Mouse (Mus musculus): ENCODE measurements at regions not wholly inside any gene's neighbourhood (a gene's known extent, or its start where the extent isn't known, plus 50 kb on each side); places are given as distances from the start of the nearest gene placed in this dataset.
"Not testable (repeated sequence)": the region's sequence is repeated elsewhere in the genome, so short reads cannot be mapped to it uniquely, and the experiment has no call there.

- DNase-seq (ENCODE audit: low spot score in 2 of 2): peak; percentile 0 to 36
These were observed 164.3 kb downstream of the Sdhaf3 start for GRCm38 (mm10) chr6:7120136-7120535.

DNA sequence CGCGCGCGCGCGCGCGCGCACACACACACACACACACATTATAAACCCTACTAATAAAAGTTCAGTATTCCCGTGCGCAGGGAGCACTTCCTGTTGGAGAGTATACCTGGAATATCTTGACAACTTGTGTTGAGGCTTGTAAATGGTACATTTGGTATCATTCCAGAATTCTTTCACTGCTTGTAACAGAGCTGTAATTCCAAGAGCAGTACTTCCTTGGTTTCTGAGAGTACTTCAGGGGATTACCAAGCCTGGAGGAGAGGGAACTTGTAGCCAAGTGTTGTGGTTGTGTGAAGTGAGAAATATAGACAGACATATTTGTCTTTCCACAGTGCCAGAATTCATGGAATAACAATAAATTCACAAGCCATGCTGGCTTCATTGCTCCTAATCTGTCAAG is 177.2 kb downstream of the Sdhaf3 start:
- DNase-seq (ENCODE audit: low spot score in 2 of 2): no peak

GRCm38 (mm10) chr6:7134062-7134461 is 178.3 kb downstream of the Sdhaf3 start:
- DNase-seq (ENCODE audit: low spot score in 2 of 2): no peak

DNA sequence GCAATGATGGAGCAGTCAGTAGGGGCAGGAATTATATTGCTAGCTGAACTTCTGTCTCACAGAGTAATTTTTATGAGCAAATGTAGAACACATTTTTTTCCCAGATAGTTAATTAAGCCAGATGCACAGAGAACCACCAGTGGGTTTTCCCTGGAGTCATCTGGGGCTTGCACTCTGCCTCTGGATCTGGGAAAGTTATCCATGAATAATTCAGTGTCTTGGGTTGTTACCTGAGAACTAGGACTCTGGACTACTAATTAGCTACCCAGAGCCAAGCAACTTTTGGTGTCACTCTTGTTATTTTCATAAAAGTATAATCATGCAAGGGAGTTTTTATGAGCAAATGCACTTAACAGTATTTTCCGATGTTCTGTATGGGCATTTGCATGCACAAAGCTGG is 179.1 kb downstream of the Sdhaf3 start:
- DNase-seq (ENCODE audit: low spot score in 2 of 2): no peak

- DNase-seq (ENCODE audit: low spot score in 2 of 2): no peak
These were observed 225.9 kb downstream of the Sdhaf3 start for GRCm38 (mm10) chr6:7181711-7182110.

GRCm38 (mm10) chr6:7199046-7199599 is 243.3 kb downstream of the Sdhaf3 start:
- no peak for DNase-seq (ENCODE audit: low spot score in 2 of 2)

GRCm38 (mm10) chr6:7215880-7216279 is 260.1 kb downstream of the Sdhaf3 start:
- peak in 1 of 2 experiments; percentile 1 for DNase-seq (ENCODE audit: low spot score in 2 of 2)

- no peak for DNase-seq (ENCODE audit: low spot score in 2 of 2)
These were observed 296.5 kb downstream of the Sdhaf3 start for GRCm38 (mm10) chr6:7252286-7252685.

DNA sequence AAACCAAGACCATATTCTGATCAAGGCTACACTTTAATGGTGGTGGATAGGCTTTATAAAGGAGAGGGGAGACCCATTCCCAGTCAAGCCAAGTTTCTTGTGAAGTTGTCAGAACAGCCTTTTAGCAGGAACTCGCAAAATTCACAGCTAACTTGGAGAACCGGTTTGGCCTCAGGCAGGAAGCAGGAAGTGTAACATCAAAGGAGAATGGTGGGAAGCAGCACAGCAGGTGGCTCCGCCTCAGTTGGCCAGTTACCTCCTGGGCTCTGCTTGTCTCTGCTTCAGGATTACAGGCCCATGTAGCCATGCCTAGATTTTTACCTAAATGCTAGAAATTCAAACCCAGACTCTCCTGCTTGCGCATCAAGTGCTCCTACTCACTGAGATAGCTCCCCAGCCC is 277.2 kb upstream of the Tac1 start:
- no peak for DNase-seq (ENCODE audit: low spot score in 2 of 2)

DNA sequence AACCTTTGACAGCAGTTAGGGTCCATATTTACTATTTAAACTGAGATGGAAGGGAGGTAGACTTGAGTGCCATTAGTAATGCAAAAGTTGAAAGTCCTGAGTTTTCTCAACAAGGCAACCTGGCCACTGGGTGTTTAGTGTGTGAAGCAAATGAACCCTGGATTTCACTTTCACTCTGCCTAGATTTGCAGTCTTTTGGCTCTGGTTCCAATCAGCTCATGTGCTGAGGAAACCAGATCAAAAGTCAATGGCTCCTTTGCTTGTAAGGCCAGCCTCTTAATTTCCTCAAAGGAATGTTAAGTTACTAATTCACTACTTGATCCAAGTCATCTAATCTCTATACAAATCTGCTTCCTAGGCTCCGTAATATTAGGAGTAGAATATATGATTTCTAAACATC is 247.7 kb upstream of the Tac1 start:
- no peak for DNase-seq (ENCODE audit: low spot score in 2 of 2)

GRCm38 (mm10) chr6:7313496-7313895 is 241.2 kb upstream of the Tac1 start:
- DNase-seq (ENCODE audit: low spot score in 2 of 2): no peak

DNA sequence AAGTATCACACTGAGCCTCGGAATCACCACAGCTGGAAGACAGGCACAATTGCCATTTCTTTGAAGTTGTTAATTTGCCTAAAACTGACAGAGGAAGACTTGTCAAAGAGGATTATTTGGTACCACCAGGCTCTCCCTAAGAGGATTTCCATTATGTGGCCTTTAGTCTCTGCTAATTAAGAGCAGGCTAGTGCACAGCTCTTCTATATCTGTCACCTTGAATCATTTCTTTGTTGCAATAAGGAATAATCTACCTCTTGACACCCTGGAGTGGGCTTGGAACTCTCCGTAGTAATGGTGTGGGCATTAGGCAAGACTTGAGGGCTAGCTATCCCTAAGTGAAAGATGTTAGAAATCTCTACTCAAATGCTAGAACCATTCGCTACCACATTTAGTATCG is 227.7 kb upstream of the Tac1 start:
- no peak for DNase-seq (ENCODE audit: low spot score in 2 of 2)

DNA sequence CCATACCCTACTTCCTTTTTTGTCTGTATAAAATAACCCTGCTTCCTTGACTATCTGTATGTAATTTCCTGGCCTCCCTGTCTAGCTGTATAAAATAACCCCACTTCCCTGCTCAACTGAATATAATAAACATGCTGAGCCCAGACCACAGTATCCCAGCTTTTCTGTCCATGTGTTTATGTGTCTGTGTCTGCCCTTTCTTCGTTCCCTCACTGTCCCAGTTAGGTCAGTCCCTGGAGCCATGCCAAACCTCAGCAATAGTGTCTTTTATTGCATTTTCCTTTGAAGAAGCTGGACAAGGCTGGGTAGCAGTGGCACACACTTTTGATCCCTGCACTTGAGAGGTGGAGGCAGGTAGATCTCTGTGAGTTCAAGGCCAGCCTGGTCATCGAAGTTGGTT is 198.0 kb upstream of the Tac1 start:
- DNase-seq (ENCODE audit: low spot score in 2 of 2): no peak

DNA sequence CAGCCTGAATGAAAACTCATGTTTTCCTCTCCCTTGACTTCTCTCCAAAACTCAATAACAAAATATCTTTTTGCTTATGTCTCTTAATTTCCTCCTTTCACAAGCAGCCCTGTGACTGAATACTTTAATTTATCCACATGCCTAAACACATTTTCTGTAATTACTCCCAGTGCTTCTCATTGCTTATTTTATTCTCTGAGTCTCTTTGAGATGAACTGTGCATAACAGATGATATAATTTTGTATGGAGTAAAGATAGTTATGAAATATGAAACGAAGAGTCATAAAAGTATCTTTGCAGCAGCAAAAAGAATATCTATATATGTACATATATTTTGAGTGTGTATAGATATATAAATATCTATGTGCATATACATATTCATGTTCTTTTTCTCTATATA is 187.5 kb upstream of the Tac1 start:
- no peak for DNase-seq (ENCODE audit: low spot score in 2 of 2)

DNA sequence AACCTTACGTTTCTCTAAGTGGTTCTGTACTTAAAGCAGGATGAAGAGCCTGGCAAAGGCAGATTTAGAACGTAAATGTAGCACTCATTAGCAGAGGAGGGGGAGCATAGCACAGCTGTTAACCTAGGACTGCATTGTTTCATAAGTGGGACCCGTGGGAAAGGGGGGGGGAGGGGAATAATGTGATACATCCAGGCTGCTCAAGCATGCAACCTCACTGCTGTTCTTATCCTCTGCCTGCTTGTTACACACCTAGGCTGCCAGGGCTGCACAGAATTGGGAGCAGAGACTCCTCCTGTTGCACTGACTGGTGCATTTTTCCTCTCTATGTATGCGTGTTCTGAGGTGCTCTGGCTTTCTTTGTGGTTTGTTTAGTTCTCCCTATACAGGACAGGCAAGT is 180.1 kb upstream of the Tac1 start:
- DNase-seq (ENCODE audit: low spot score in 2 of 2): no peak

DNA sequence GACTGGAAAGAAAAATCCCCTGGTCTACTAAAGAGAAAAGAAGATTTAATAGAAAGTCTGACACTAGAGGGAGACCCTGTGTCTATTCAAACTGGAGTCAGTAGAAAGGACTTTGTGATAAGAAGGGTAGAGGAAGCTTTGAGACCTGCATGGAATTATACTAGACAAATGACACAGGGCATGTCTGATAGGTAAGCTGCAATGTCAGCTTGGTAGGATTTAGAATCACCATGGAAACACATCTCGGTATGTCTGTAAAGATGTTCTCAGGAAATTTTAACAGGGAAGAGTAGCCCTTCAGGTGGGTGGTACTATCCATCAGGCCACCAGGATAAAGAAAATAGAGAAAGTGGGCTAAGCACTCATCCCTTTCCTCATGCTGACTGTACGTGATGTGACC is 178.8 kb upstream of the Tac1 start:
- no peak for DNase-seq (ENCODE audit: low spot score in 2 of 2)

DNA sequence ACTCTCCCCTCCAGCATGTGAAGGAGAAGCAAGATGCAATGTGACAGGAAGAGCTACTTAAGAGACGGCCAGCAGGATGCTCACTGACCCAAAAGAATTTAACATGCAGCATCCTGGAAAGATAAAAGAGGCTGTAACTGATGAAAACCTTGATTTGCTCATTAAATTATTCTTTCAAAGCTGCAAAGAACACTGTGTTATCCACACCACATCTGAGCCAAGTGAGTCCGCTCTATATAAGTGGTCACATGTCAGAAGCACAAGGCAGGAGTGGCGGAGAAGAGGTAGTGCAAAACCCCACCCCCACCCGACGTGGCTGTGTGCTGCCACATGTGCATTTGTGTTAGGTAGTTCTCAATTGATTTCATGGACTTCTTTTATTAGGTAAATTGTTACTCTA is 176.0 kb upstream of the Tac1 start:
- DNase-seq (ENCODE audit: low spot score in 2 of 2): no peak

DNA sequence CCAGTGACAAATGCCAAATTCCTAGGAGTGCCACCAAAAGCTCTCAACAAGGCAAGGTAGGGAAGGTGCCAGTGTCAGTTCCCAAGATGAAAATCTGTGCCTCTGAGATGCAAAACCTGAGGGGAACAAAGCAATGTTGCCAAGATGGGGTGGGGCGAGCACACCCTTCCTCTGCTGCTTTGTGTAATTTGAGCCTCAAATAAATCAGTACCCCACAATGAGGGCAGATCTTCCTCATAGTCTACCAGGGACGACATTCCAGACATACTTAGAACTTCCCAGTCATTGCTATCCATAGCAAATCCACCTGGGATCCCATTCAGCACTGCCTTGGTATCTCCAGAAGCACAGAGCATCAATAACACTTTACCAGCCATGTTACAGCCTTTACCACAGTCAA is 129.9 kb upstream of the Tac1 start:
- no peak for DNase-seq (ENCODE audit: low spot score in 2 of 2)

GRCm38 (mm10) chr6:7441725-7442124 is 113.0 kb upstream of the Tac1 start:
- no peak for DNase-seq (ENCODE audit: low spot score in 2 of 2)

GRCm38 (mm10) chr6:7442286-7442685 is 112.4 kb upstream of the Tac1 start:
- DNase-seq (ENCODE audit: low spot score in 2 of 2): not testable (repeated sequence)

DNA sequence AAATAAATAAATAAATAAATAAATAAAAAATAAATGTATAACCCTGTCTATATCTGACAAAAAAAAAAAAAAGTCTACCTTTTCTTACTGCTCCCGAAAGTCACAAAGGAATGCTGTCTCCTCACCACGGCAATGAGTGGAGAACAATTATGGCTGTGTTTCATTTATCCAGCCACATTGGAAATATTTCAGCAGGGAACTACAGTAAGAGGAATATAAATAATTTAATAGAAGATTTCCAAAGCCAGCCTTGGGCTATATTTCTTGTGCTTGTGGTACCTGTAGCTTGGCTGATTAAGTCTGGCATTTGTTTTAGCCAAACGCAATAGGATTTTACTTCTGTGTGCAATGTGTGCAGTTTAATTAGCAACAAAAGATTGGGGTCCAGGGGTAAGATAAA is 98.8 kb upstream of the Tac1 start:
- no peak for DNase-seq (ENCODE audit: low spot score in 2 of 2)

DNA sequence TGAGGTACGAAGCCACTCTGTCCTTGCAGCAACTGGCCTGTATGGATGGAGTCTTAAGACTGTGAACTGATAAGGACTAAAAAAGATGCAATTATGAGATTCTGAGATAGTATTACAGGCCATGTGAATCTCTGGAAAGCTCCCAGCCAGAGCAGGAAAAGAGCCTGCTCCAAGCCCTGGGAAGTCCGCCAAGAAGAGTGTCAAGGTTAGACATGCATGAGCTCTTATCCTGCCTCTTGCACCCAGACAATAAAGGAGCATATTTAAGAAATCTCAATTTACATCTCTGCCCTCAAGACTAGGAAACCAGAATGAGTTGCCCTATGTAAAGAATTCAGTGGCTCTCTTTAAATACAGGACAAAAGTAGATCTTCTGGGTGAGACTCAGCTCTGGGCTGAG is 90.8 kb upstream of the Tac1 start:
- no peak for DNase-seq (ENCODE audit: low spot score in 2 of 2)

DNA sequence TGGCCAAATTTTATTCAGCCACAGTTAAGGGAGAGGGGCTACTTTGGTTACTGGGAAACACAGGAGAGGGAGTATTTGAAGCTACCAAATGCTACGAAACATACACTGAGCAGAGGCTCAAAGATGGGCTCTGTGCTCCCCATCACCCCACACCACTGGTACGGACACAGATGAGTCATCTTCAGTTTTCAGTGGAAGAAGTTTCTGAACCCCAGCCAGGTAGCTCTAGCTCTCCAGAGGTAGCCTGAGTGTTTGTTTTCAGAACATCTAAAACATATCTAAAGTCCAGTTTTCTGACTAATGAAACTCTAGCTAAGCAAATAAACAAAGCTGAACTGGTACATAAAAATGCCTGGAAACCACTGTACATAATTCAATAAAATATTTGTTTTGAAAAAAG is 90.3 kb upstream of the Tac1 start:
- DNase-seq (ENCODE audit: low spot score in 2 of 2): no peak

DNA sequence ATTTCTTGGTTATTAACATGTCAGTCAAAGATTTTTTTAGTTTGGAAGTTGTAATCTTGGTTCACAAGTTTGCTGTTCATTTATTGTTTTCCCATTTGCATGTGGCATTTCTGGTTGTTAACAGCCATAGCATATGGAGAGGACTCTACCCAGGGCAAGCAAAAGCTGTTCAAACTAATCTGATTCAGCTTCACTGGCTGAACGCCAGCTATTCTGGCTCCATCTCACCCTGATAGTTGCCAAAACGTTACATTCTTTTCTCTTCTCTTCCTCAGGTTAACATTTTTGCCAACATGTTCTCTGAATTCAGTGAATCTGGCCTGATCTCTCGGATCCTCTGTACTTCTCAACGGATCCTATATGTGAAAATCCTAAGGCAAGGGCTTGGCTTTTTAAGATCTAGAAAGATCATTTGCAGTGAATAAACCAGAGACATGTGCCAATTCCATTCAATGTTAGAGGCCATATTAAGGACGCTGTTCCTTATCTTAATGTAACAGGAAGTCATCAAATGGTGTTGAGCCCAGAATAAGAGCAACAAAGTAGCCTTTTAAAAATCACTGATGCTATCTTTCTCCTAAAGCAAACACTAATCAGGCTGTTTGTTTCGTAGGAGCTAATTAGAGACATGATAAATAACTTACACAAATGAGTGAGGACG is 82.2 kb upstream of the Tac1 start:
- peak; percentile 32 to 65 for DNase-seq (ENCODE audit: low spot score in 2 of 2)

Data from layer of hippocampus, adult 18-20 months (tissue).